Mouse (Mus musculus): ENCODE results near the gene Kit. TPM values are rescaled to one million over a fixed set of nuclear protein-coding genes. Genes with fewer than 3 reads are reported as not detected.
A peak's percentile ranks its signal among the peaks of the same experiment; 100 is the strongest.

Kit gene
- polyA plus RNA-seq, 1 experiment from 2014 or later = 13.5 TPM

- H3K9ac ChIP-seq = no peak overlapping the region
- WGBS (ENCODE audit: insufficient replicate concordance) = 51% methylated on average over 6 of the region's 6 CpGs
- peaks cover 34% of the 10 kb centered on the region for H3K4me1 ChIP-seq (replicated peaks)
- no peak overlapping the region for H3K4me3 ChIP-seq (replicated peaks)
- no peak for DNase-seq
- no peak for ATAC-seq (ENCODE audit: low read depth)
- H3K36me3 ChIP-seq = no peaks in the 10 kb centered on the region
- no peak overlapping the region for H3K27ac ChIP-seq
- no peak overlapping the region for H3K4me2 ChIP-seq
- no peaks in the 10 kb centered on the region for H3K9me3 ChIP-seq (replicated peaks)
- H3K27me3 ChIP-seq = no peaks in the 10 kb centered on the region
Observed at GRCm38 (mm10) chr5:75590961-75591360, 16.2 kb downstream of the Kit start.

- Histone ChIP-seq H3K27me3 (no peaks in the 10 kb centered on the region), H3K4me2 (no peak overlapping the region), H3K27ac (no peak overlapping the region), H3K9me3 (replicated peaks) (no peaks in the 10 kb centered on the region), H3K36me3 (no peaks in the 10 kb centered on the region), H3K4me1 (replicated peaks) (peaks cover 40% of the 10 kb centered on the region), H3K4me3 (replicated peaks) (no peak overlapping the region), H3K9ac (no peak overlapping the region)
- ATAC-seq (ENCODE audit: low read depth) (no peak), DNase-seq (no peak)
- 75% methylated on average over 11 of the region's 11 CpGs for WGBS (ENCODE audit: insufficient replicate concordance)
Observed at GRCm38 (mm10) chr5:75591567-75591966, 16.9 kb downstream of the Kit start.

GRCm38 (mm10) chr5:75595319-75595718, 20.6 kb downstream of the Kit start:
- no peaks in the 10 kb centered on the region for H3K36me3 ChIP-seq
- H3K4me1 ChIP-seq (replicated peaks) = peaks cover 54% of the 10 kb centered on the region
- ATAC-seq (ENCODE audit: low read depth) (no peak), DNase-seq (no peak)
- no peak overlapping the region for H3K4me2 ChIP-seq
- H3K9me3 ChIP-seq (replicated peaks) = no peaks in the 10 kb centered on the region
- no peaks in the 10 kb centered on the region for H3K27me3 ChIP-seq
- H3K27ac ChIP-seq = no peak overlapping the region
- no peak overlapping the region for H3K9ac ChIP-seq
- WGBS (ENCODE audit: insufficient replicate concordance) = 83% methylated on average over 10 of the region's 10 CpGs
- no peak overlapping the region for H3K4me3 ChIP-seq (replicated peaks)

GRCm38 (mm10) chr5:75596211-75596610, 21.5 kb downstream of the Kit start:
- Histone ChIP-seq H3K9me3 (replicated peaks) (no peaks in the 10 kb centered on the region), H3K4me1 (replicated peaks) (peaks cover 60% of the 10 kb centered on the region), H3K27me3 (no peaks in the 10 kb centered on the region), H3K4me3 (replicated peaks) (no peak overlapping the region), H3K36me3 (no peaks in the 10 kb centered on the region), H3K9ac (no peak overlapping the region), H3K27ac (no peak overlapping the region), H3K4me2 (no peak overlapping the region)
- WGBS (ENCODE audit: insufficient replicate concordance) = 62% methylated on average over 14 of the region's 14 CpGs
- no peak for DNase-seq
- no peak for ATAC-seq (ENCODE audit: low read depth)

GRCm38 (mm10) chr5:75597316-75597715, 22.6 kb downstream of the Kit start:
- Histone ChIP-seq H3K9ac (no peak overlapping the region), H3K4me2 (no peak overlapping the region), H3K4me3 (replicated peaks) (no peak overlapping the region), H3K27me3 (no peaks in the 10 kb centered on the region), H3K9me3 (replicated peaks) (no peaks in the 10 kb centered on the region), H3K4me1 (replicated peaks) (peaks cover 64% of the 10 kb centered on the region), H3K27ac (no peak overlapping the region), H3K36me3 (no peaks in the 10 kb centered on the region)
- no peak for DNase-seq
- 83% methylated on average over 2 of the region's 2 CpGs for WGBS (ENCODE audit: insufficient replicate concordance)
- no peak for ATAC-seq (ENCODE audit: low read depth)

GRCm38 (mm10) chr5:75598491-75598890, 23.8 kb downstream of the Kit start:
- Histone ChIP-seq H3K4me1 (replicated peaks) (peaks cover 75% of the 10 kb centered on the region), H3K27me3 (no peaks in the 10 kb centered on the region), H3K4me2 (no peak overlapping the region), H3K27ac (no peak overlapping the region), H3K36me3 (no peaks in the 10 kb centered on the region), H3K9ac (no peak overlapping the region), H3K9me3 (replicated peaks) (no peaks in the 10 kb centered on the region), H3K4me3 (replicated peaks) (no peak overlapping the region)
- 83% methylated on average over 13 of the region's 13 CpGs for WGBS (ENCODE audit: insufficient replicate concordance)
- ATAC-seq (ENCODE audit: low read depth) (no peak), DNase-seq (no peak)

GRCm38 (mm10) chr5:75599991-75600390, 25.3 kb downstream of the Kit start:
- H3K9me3 ChIP-seq (replicated peaks) = no peaks in the 10 kb centered on the region
- no peak overlapping the region for H3K4me2 ChIP-seq
- H3K4me3 ChIP-seq (replicated peaks) = no peak overlapping the region
- H3K4me1 ChIP-seq (replicated peaks) = peaks cover 78% of the 10 kb centered on the region
- DNase-seq (no peak), ATAC-seq (ENCODE audit: low read depth) (no peak)
- H3K27me3 ChIP-seq = no peaks in the 10 kb centered on the region
- no peak overlapping the region for H3K9ac ChIP-seq
- WGBS (ENCODE audit: insufficient replicate concordance) = 66% methylated on average over 6 of the region's 6 CpGs
- H3K27ac ChIP-seq = no peak overlapping the region
- H3K36me3 ChIP-seq = no peaks in the 10 kb centered on the region

- Histone ChIP-seq H3K4me1 (replicated peaks) (peaks cover 75% of the 10 kb centered on the region), H3K36me3 (peaks cover 2% of the 10 kb centered on the region), H3K9ac (no peak overlapping the region), H3K9me3 (replicated peaks) (no peaks in the 10 kb centered on the region), H3K27ac (no peak overlapping the region), H3K4me3 (replicated peaks) (no peak overlapping the region), H3K4me2 (no peak overlapping the region), H3K27me3 (no peaks in the 10 kb centered on the region)
- ATAC-seq (ENCODE audit: low read depth) (no peak), DNase-seq (no peak)
- WGBS (ENCODE audit: insufficient replicate concordance) = 69% methylated on average over 9 of the region's 9 CpGs
Observed at GRCm38 (mm10) chr5:75604238-75604637, 29.5 kb downstream of the Kit start.

GRCm38 (mm10) chr5:75606898-75607297, 32.2 kb downstream of the Kit start:
- Histone ChIP-seq H3K27me3 (no peaks in the 10 kb centered on the region), H3K9me3 (replicated peaks) (no peaks in the 10 kb centered on the region), H3K27ac (0 out of 2 replicates have a peak overlapping the region, but pooled peaks have one; percentile 64), H3K4me1 (replicated peaks) (peaks cover 56% of the 10 kb centered on the region), H3K4me3 (replicated peaks) (no peak overlapping the region), H3K36me3 (peaks cover 10% of the 10 kb centered on the region), H3K4me2 (no peak overlapping the region), H3K9ac (no peak overlapping the region)
- ATAC-seq (ENCODE audit: low read depth) (no peak), DNase-seq (no peak)
- WGBS (ENCODE audit: insufficient replicate concordance) = 65% methylated on average over 14 of the region's 14 CpGs

GRCm38 (mm10) chr5:75607971-75608370, 33.3 kb downstream of the Kit start:
- Histone ChIP-seq H3K4me2 (peak overlapping the region; percentile 52), H3K9me3 (replicated peaks) (no peaks in the 10 kb centered on the region), H3K27ac (peak overlapping the region; percentile 64), H3K4me1 (replicated peaks) (peaks cover 46% of the 10 kb centered on the region), H3K4me3 (replicated peaks) (peak overlapping the region; percentile 11; the same call in 1 of the 2 replicates), H3K27me3 (no peaks in the 10 kb centered on the region), H3K9ac (peak overlapping the region; percentile 43), H3K36me3 (peaks cover 10% of the 10 kb centered on the region)
- WGBS (ENCODE audit: insufficient replicate concordance) = 11% methylated on average over 12 of the region's 12 CpGs
- ATAC-seq (ENCODE audit: low read depth) (peak; percentile 87), DNase-seq (peak; percentile 40)

- ATAC-seq (ENCODE audit: low read depth) = no peak
- WGBS (ENCODE audit: insufficient replicate concordance) = 72% methylated on average over 1 of the region's 1 CpGs
- no peak overlapping the region for H3K4me3 ChIP-seq (replicated peaks)
- no peak overlapping the region for H3K4me2 ChIP-seq
- no peak overlapping the region for H3K27ac ChIP-seq
- H3K27me3 ChIP-seq = no peaks in the 10 kb centered on the region
- H3K36me3 ChIP-seq = peaks cover 10% of the 10 kb centered on the region
- peaks cover 14% of the 10 kb centered on the region for H3K4me1 ChIP-seq (replicated peaks)
- DNase-seq = no peak
- H3K9ac ChIP-seq = no peak overlapping the region
- no peaks in the 10 kb centered on the region for H3K9me3 ChIP-seq (replicated peaks)
Observed at GRCm38 (mm10) chr5:75612380-75612779, 37.7 kb downstream of the Kit start.

- Histone ChIP-seq H3K27me3 (no peaks in the 10 kb centered on the region), H3K4me3 (replicated peaks) (no peak overlapping the region), H3K4me2 (no peak overlapping the region), H3K4me1 (replicated peaks) (peaks cover 9% of the 10 kb centered on the region), H3K9me3 (replicated peaks) (no peaks in the 10 kb centered on the region), H3K36me3 (peaks cover 10% of the 10 kb centered on the region), H3K9ac (no peak overlapping the region), H3K27ac (no peak overlapping the region)
- ATAC-seq (ENCODE audit: low read depth) (no peak), DNase-seq (no peak)
- WGBS (ENCODE audit: insufficient replicate concordance) = 89% methylated on average over 4 of the region's 4 CpGs
Observed at GRCm38 (mm10) chr5:75612926-75613325, 38.2 kb downstream of the Kit start.
